Mouse (Mus musculus): ENCODE results near the gene Palld. TPM values are rescaled to one million over a fixed set of nuclear protein-coding genes. Genes with fewer than 3 reads are reported as not detected.
A peak's percentile ranks its signal among the peaks of the same experiment; 100 is the strongest.

Gene Palld
- total and polyA plus RNA-seq, 3 experiments: 0.87 to 7.1 (median 2.6) TPM

- Histone ChIP-seq H3K9me3 (replicated peaks; ENCODE audit: low read length) (no peaks in the 10 kb centered on the region), H3K9ac (ENCODE audit: insufficient read depth, low read depth) (peak overlapping the region; percentile 88; the same call in 1 of the 2 replicates), H3K79me2 (replicated peaks; ENCODE audit: control insufficient read depth, extremely low read depth, insufficient read depth, poor library complexity, severe bottlenecking) (no peaks in the 10 kb centered on the region), H3K4me2 (ENCODE audit: insufficient read depth, low read depth, poor library complexity, severe bottlenecking) (peak overlapping the region; percentile 54), H3K27me3 (replicated peaks) (no peaks in the 10 kb centered on the region), H3K4me1 (ENCODE audit: control insufficient read depth in 1 of 2, insufficient read depth in 2 of 2) (peaks cover 3 to 14% of the 10 kb centered on the region in 2 experiments; a peak in 3 of 4 replicates), H3K4me3 (replicated peaks in 1 of 3; ENCODE audit: low read depth in 2 of 3, low read length in 2 of 3, poor library complexity in 1 of 3) (peak overlapping the region; percentile 0 to 94 (median 83)), H3K36me3 (replicated peaks in 1 of 2; ENCODE audit: control insufficient read depth in 1 of 2, insufficient read depth in 1 of 2, low read length in 1 of 2) (peaks cover 15 to 32% of the 10 kb centered on the region in 2 experiments), H3K27ac (ENCODE audit: insufficient read depth, low read depth) (no peak overlapping the region)
- TF ChIP-seq ZMIZ1 (IDR thresholded peaks at IDR 0.05; ENCODE audit: low read depth, low read length) (no peak), MXI1 (IDR thresholded peaks at IDR 0.05; ENCODE audit: low read depth, low read length) (no peak), HCFC1 (IDR thresholded peaks at IDR 0.05; ENCODE audit: low read depth, low read length) (no peak), RCOR1 (conservative IDR thresholded peaks at IDR 0.05; ENCODE audit: low read depth, low read length) (no peak), USF2 (conservative IDR thresholded peaks at IDR 0.05; ENCODE audit: low read depth, low read length) (no peak), CTCF (conservative IDR thresholded peaks at IDR 0.05 in 1 of 2, IDR thresholded peaks at IDR 0.05 in 1 of 2; ENCODE audit: low read depth in 2 of 2, low read length in 2 of 2) (no peak)
- DNase-seq (ENCODE audit: extremely low read depth): no peak
- dilution Hi-C loops (cut with MboI; ENCODE audit: extremely low pct_ligation_motif_present, extremely low pct_unique_long_range_greater_than_20kb, low sequenced_read_pairs): no loop called here
- in situ Hi-C loops (cut with MboI; ENCODE audit: low pct_ligation_motif_present, low pct_unique_long_range_greater_than_20kb, low sequenced_read_pairs): no loop called here
These were observed 413.9 kb downstream of the Palld start for GRCm38 (mm10) chr8:61488631-61489030.

GRCm38 (mm10) chr8:61487597-61488156, 414.8 kb downstream of the Palld start, which contains the start of gene Cbr4:
Cbr4 (plus strand) TSS chr8:61487734.
- DNase-seq (ENCODE audit: extremely low read depth): peak; percentile 94
- Histone ChIP-seq H3K9me3 (replicated peaks; ENCODE audit: low read length) (no peaks in the 10 kb centered on the region), H3K36me3 (replicated peaks in 1 of 2; ENCODE audit: control insufficient read depth in 1 of 2, insufficient read depth in 1 of 2, low read length in 1 of 2) (peaks cover 11 to 22% of the 10 kb centered on the region in 2 experiments), H3K4me1 (ENCODE audit: control insufficient read depth in 1 of 2, insufficient read depth in 2 of 2) (peaks cover 3 to 14% of the 10 kb centered on the region in 2 experiments; a peak in 3 of 4 replicates), H3K79me2 (replicated peaks; ENCODE audit: control insufficient read depth, extremely low read depth, insufficient read depth, poor library complexity, severe bottlenecking) (no peaks in the 10 kb centered on the region), H3K4me3 (replicated peaks in 1 of 3; ENCODE audit: low read depth in 2 of 3, low read length in 2 of 3, poor library complexity in 1 of 3) (peak within 1 kb of the TSS; percentile 75 to 94 (median 83)), H3K27me3 (replicated peaks) (no peaks in the 10 kb centered on the region), H3K9ac (ENCODE audit: insufficient read depth, low read depth) (peak within 1 kb of the TSS; percentile 88), H3K27ac (ENCODE audit: insufficient read depth, low read depth) (peak within 1 kb of the TSS; percentile 41), H3K4me2 (ENCODE audit: insufficient read depth, low read depth, poor library complexity, severe bottlenecking) (peak within 1 kb of the TSS; percentile 57)
- dilution Hi-C loops (cut with MboI; ENCODE audit: extremely low pct_ligation_motif_present, extremely low pct_unique_long_range_greater_than_20kb, low sequenced_read_pairs) (no loop called here), in situ Hi-C loops (cut with MboI; ENCODE audit: low pct_ligation_motif_present, low pct_unique_long_range_greater_than_20kb, low sequenced_read_pairs) (no loop called here)
- TF ChIP-seq NELFE (IDR thresholded peaks at IDR 0.05; ENCODE audit: low read depth, low read length) (peak; percentile 93), MAFK (IDR thresholded peaks at IDR 0.05; ENCODE audit: insufficient replicate concordance, low read length) (peak; percentile 32; the same call in 1 of the 2 replicates), MAX (IDR thresholded peaks at IDR 0.05; ENCODE audit: low read length) (0 out of 2 replicates have a peak, but pooled peaks have one; percentile 70), USF2 (conservative IDR thresholded peaks at IDR 0.05; ENCODE audit: low read depth, low read length) (no peak), MXI1 (IDR thresholded peaks at IDR 0.05; ENCODE audit: low read depth, low read length) (peak; percentile 89), ELF1 (IDR thresholded peaks at IDR 0.05; ENCODE audit: low read depth, low read length) (peak; percentile 82), MEF2A (IDR thresholded peaks at IDR 0.05; ENCODE audit: borderline replicate concordance, low read depth, low read length) (peak; percentile 52; the same call in 1 of the 2 replicates), ZC3H11A (IDR thresholded peaks at IDR 0.05; ENCODE audit: low read depth, low read length) (no peak), E2F4 (IDR thresholded peaks at IDR 0.05; ENCODE audit: insufficient replicate concordance, low read depth, low read length) (no peak), ZKSCAN1 (IDR thresholded peaks at IDR 0.05; ENCODE audit: borderline replicate concordance, low read depth, low read length) (no peak), TBP (conservative IDR thresholded peaks at IDR 0.05; ENCODE audit: low read depth, low read length) (peak; percentile 83), HCFC1 (IDR thresholded peaks at IDR 0.05; ENCODE audit: low read depth, low read length) (peak; percentile 100), KAT2A (IDR thresholded peaks at IDR 0.05; ENCODE audit: insufficient replicate concordance, low read length) (peak; percentile 99), IRF4 (IDR thresholded peaks at IDR 0.05; ENCODE audit: low read depth, low read length) (peak; percentile 47; the same call in 1 of the 2 replicates), POLR2AphosphoS2 (IDR thresholded peaks at IDR 0.05; ENCODE audit: low read depth, low read length) (peak; percentile 76; the same call in 1 of the 2 replicates), TCF12 (IDR thresholded peaks at IDR 0.05; ENCODE audit: low read depth, low read length) (peak; percentile 57; the same call in 1 of the 2 replicates), SIN3A (IDR thresholded peaks at IDR 0.05; ENCODE audit: low read length) (peak; percentile 98), BHLHE40 (IDR thresholded peaks at IDR 0.05; ENCODE audit: low read depth, low read length) (0 out of 2 replicates have a peak, but pooled peaks have one; percentile 9), JUND (conservative IDR thresholded peaks at IDR 0.05; ENCODE audit: low read depth, low read length) (0 out of 2 replicates have a peak, but pooled peaks have one; percentile 40), SMC3 (IDR thresholded peaks at IDR 0.05; ENCODE audit: low read depth, low read length) (no peak), POLR2A (IDR thresholded peaks at IDR 0.05; ENCODE audit: low read depth, low read length) (peak; percentile 85), RAD21 (IDR thresholded peaks at IDR 0.05; ENCODE audit: low read depth, low read length) (no peak), USF1 (IDR thresholded peaks at IDR 0.05; ENCODE audit: low read depth, low read length) (no peak), ZMIZ1 (IDR thresholded peaks at IDR 0.05; ENCODE audit: low read depth, low read length) (peak; percentile 74; the same call in 1 of the 2 replicates), CTCF (conservative IDR thresholded peaks at IDR 0.05 in 1 of 2, IDR thresholded peaks at IDR 0.05 in 1 of 2; ENCODE audit: low read depth in 2 of 2, low read length in 2 of 2) (no peak), ETS1 (conservative IDR thresholded peaks at IDR 0.05; ENCODE audit: low read depth, low read length) (no peak), CHD2 (IDR thresholded peaks at IDR 0.05; ENCODE audit: low read length) (peak; percentile 80), RCOR1 (conservative IDR thresholded peaks at IDR 0.05; ENCODE audit: low read depth, low read length) (no peak), JUN (IDR thresholded peaks at IDR 0.05; ENCODE audit: insufficient read depth, low read depth, low read length) (no peak), ZNF384 (IDR thresholded peaks at IDR 0.05; ENCODE audit: low read depth, low read length) (no peak)
